Mouse (Mus musculus) layer of hippocampus, adult 11-12 months (tissue): ENCODE measurements around the gene Apex1.
"Not testable (repeated sequence)": the region's sequence is repeated elsewhere in the genome, so short reads cannot be mapped to it uniquely, and the experiment has no call there.

Experiments used
- DNase-seq: peaks from one replicate; pipeline ENCODE4 v3.0.0; 2022; ENCODE audit warnings: low spot score

Apex1 gene

GRCm38 (mm10) chr14:50927366-50927765 is 2.6 kb downstream of the Apex1 start:
- no peak for DNase-seq

GRCm38 (mm10) chr14:50929951-50930350 is 5.2 kb downstream of the Apex1 start:
- DNase-seq = no peak

DNA sequence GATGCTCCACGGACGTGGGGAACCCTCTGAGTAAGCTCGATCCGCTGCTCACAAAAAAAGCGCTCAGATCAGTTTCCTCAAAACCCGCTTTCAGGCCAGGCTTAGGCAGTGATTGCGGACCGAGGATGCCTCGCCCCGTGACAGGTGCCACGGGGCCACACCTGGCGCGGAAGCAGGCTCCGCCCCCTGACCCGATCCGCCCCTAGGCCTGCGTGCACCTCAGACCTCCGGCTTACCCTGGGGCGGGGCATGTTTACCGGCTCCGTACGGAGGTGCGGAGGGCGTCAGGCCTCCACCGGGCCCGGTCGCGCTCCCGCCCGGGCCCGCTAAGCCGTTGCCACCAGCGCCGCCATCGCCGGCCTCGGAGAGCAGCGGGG is 5.6 kb downstream of the Apex1 start:
- peak; percentile 63 for DNase-seq

GRCm38 (mm10) chr14:50930754-50931492 is 6.2 kb downstream of the Apex1 start, which contains the start of the genes Pip4p1 and Pnp:
Pip4p1 (minus strand) TSS chr14:50930856.
Pnp (plus strand) TSS chr14:50931082.
- DNase-seq = peak; percentile 99

DNA sequence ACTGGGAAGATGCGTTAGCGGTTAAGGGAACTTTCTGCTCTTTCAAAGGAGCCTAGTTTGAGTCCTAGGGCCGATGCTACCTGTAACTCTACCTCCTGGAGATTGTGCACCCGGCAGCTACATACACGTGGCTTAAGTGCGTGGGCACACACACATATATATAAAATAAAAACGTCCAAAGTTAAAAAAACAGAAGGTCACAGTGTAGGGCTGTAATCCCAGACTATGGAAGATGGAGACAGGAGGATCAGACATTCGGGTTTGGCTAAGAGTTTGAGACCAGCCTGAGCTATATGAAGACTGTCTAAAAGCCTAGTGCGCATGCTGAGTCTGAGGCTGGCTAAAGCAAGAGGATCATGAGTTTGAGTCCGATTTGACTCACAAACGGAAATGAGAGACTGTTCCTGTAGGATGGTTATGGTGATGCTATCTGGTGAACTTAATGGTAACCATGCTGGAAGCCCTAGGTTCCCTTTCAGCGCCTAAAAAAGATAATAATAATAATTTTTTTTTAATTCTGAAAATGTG is 6.8 kb downstream of the Apex1 start:
- no peak for DNase-seq

- DNase-seq = no peak
These were observed 11.9 kb downstream of the Apex1 start for GRCm38 (mm10) chr14:50936649-50937048.

DNA sequence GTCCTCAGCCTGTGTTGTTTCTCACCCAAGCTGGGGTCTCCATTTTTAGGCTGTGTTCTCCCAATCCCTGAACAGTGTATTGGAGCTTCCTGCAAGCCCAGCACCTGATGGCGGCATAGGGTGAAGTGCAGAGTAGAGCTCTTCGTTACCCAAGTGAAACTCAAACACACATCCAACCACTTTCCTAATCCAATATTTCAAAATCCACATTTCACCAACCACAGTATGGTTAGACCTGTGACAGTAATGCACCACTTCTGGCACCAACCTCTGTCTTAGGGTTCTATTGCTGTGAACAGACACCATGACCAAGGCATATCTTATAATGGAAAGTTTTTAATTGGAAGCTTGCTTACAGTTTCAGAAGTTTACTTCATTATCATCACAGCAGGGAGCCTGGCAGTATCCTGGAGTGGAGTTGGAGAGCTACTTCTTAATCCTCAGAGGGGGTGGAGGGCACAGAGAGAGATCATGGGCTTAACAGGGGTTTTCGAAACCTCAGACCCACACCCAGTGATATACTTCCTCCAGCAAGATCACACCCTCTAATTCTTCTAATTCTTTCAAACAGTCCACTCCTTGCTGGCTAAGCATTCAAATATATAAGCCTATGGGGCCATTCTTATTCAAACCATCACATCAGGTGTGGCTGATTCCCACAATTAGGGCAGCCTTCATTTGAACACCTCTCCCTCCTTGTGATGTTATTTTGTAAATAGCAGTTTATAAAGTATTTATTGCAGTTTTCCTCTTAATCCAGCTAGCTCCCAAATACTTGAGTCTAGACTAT is 13.5 kb downstream of the Apex1 start:
- no peak for DNase-seq

DNA sequence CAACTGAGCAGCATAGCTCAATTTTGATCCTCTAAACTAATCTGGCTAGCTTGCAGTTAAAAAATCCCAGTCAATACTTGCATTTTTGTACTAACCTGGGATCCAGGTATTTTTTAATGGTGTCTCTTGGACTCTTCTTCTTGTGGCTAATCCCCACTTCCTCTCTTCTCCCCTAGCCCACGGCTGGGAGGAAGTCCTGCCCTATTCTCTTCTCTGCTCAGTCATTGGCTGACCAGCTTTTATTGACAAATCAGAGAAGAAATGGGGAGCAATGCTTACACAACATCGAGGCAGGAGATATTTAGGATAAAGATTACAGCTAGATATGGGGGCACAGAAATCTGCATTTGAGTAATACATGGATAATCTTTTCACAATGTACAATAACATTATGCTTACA is 14.2 kb downstream of the Apex1 start:
- no peak for DNase-seq

DNA sequence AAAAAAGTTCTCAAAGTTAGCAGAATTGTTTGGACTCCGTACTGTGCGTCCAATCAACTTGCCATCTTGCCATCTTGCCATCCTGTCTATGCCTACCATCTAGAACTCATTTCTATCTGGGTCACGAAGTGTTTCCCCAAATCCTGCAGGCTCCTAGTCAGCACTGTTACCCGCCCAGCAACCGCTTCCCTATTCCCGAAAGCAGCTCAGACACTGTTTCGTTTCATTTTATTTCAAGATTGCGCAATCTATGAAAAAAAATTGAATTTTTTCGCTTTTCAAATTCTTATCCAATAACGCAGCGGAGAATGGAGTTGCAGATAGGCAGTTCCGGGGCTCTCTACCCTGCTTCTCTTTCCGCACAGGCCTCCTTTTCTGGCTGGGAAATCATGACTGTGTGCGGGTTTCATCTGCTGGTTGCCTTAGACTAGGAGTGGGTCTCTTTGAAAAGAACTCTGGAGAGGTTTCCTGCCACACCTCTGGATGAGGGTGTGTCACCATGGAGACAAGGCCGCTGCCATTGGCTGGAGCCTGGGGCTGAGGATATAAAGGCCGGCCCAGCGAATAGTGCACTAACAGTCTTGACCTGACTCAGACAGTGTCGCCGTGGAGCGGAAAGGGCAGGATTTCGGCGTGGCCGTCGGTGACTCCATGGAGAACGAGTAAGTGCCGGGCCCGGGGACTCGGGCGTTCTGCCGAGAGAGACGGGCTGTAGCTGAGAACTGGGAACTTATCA is 19.3 kb downstream of the Apex1 start, which contains the start of gene Gm49342:
Gene Gm49342 (plus strand): TSS at position 586 of the 736 bp plus-strand sequence.
- peak; percentile 92 for DNase-seq

DNA sequence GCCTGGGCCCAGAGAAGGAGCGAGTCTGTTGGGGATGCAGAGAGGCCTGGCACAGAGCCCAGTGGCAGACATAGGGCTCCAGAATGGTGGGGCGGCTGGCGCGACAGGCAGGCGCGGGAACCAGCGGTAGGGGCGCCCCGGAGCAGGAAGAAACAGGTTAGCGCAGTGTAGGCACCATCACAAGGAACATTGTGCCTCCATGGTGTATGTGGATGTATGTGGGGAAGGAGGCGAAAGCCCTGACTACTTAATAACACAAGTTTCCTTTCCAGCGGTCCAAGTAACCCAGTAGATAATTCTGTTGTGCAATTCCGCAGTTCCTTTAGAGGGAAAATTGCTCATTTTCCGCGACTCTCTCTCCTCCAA is 19.9 kb downstream of the Apex1 start:
- DNase-seq = not testable (repeated sequence)

DNA sequence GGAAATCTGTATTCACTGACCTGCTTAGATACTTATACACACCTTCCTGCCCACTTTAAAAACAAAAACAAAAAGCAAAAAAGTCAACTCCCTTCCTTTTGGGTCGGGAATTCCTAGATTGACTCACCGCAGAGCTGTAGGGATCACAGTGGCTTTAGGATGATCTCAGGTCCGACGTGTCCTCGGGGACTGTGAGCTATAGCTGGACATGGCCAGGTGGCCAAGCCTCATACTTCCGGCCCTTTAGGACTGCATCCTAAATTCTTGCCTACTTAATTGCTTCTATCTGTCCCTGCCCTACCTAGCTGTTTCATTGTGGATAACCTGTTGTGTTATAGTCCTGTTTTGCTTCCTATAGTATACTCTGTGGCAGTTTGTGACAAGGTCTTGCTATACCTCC is 20.3 kb downstream of the Apex1 start:
- DNase-seq = not testable (repeated sequence)

- not testable (repeated sequence) for DNase-seq
These were observed 20.8 kb downstream of the Apex1 start for GRCm38 (mm10) chr14:50945526-50945925.

- no peak for DNase-seq
These were observed 30.7 kb downstream of the Apex1 start for GRCm38 (mm10) chr14:50955487-50955886.

DNA sequence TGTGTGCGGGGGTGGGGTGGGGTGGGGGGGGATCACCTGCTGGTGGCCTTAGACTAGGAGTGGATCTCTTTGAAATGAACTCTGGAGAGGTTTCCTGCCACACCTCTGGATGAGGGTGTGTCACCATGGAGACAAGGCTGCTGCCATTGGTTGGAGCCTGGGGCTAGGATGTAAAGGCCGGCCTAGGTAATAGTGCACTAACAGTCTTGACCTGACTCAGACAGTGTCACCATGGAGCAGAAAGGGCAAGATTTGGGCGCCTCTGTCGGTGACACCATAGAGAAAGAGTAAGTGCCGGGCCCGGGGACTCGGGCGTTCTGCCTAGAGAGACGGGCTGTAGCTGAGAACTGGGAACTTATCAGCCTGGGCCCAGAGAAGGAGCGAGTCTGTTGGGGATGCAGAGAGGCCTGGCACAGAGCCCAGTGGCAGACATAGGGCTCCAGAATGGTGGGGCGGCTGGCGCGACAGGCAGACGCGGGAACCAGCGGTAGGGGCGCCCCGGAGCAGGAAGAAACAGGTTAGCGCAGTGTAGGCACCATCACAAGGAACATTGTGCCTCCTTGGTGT is 31.3 kb downstream of the Apex1 start, which contains the start of gene Pnp2:
Gene Pnp2 (plus strand): TSS at position 51 of the 567 bp plus-strand sequence.
- DNase-seq = peak; percentile 54

DNA sequence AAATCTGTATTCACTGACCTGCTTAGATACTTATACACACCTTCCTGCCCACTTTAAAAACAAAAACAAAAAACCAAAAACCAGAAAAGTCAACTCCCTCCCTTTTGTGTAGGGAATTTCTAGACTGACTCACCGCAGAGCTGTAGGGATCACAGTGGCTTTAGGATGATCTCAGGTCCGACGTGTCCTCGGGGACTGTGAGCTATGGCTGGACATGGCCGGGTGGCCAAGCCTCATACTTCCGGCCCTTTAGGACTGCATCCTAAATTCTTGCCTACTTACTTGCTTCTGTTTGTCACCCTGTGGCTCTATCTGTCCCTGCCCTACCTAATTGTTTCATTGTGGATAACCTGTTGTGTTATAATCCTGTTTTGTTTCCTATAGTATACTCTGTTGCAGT is 32.0 kb downstream of the Apex1 start:
- not testable (repeated sequence) for DNase-seq

GRCm38 (mm10) chr14:50957146-50957545 is 32.4 kb downstream of the Apex1 start:
- not testable (repeated sequence) for DNase-seq

DNA sequence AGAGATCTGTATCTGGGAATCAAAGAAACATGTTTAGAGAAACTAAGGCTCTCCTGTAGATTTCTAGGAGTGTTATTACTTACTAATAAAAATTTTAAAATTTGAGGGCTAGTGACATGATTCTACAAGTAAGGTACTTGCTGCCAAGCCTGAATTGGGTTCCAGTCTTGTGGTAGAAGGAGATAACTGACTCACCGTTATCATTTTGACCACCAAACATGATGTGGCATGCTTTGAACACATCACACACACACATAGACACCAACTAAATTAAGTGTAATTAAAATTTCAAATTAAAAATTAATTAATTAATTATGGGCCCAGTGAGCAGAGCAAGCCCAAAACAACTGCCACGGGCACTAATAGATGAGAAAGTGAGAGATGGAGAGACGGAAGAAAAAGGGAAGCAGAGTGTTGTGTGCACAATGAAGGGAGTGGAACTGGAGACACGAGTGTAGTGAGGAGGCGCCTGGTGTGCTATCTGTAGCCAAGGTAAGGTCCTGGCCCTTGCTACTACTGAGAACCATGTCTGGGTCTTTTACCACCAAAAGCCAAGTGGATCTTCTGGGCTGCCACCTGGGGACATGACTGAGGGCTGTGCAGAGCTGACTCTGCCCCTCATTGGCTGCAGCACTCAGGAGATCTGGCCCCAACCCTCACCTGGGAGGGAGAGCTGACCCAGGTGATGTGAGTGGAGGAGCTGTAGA is 33.7 kb downstream of the Apex1 start:
- DNase-seq = not testable (repeated sequence)

DNA sequence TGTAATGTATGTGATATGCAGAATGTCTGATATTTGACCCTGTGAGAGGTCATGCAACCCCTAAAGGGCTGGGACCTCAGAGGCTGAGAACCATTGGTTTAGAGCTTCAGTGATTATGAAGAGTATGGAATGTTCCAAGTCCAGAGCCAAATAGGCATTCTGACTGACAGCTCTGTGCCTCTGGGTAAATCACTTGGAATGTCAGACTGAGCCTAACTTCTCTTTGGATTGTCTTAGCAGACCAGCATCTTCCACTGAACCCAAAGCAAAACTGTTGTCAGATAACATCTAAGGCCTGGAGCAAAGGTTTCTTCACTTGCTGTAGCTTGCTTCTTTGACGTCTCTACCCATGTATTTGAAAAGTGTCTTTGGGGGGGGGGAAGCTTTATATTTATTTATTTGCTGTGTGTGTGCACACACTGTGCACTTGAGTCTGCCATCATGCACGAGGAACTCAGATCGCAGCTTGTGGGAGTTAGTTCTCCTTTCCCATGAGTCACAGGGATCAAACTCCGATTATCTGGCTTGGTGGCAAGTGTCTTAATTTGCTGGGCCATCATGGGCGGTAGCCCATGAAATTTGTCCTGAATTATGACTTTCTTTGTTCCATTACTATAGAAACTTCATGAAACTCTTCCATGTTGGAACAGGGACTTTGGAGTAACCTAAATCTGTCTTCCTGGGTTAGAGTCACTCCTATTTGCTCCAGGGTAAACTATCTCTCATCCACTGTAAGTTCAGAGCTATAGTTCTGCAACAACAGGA is 43.6 kb downstream of the Apex1 start:
- no peak for DNase-seq

DNA sequence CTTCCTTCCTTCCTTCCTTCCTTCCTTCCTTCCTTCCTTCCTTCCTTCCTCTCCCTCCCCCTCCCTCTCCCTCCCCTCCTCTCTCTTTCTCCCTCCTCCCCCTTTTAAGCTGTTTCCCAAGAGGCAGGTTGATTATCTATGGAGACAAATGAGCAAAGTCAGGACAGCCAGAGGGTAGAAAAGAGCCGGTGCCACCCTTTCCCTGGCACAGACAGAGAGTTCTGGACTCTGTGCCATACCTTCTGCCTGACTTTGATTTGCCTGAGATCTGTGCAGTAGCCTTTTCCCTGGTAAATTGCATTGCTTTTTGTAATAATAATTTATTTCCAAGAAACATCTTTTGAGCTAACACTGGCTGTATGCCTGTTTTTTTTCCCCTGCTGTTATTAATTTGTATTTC is 44.3 kb downstream of the Apex1 start:
- DNase-seq = no peak
